Mouse (Mus musculus): Measurements from ENCODE around the gene St5. TPM values are rescaled to one million over a fixed set of nuclear protein-coding genes. Genes with fewer than 3 reads are reported as not detected.
A peak's percentile ranks its signal among the peaks of the same experiment; 100 is the strongest.

St5 gene
- polyA plus RNA-seq, 1 experiment from 2014 or later = 58.7 TPM

GRCm38 (mm10) chr7:109594845-109595531 lies 108.4 kb downstream of the St5 start:
- H3K27ac ChIP-seq = no peak overlapping the region
- H3K36me3 ChIP-seq = no peaks in the 10 kb centered on the region
- no peak overlapping the region for H3K9ac ChIP-seq
- ATAC-seq (ENCODE audit: insufficient read depth, low FRiP score, low read depth) = peak; percentile 70
- peaks cover 21% of the 10 kb centered on the region for H3K4me1 ChIP-seq
- no peaks in the 10 kb centered on the region for H3K27me3 ChIP-seq (replicated peaks)
- WGBS = 55% methylated on average over 2 of the region's 2 CpGs
- no peaks in the 10 kb centered on the region for H3K9me3 ChIP-seq
- no peak overlapping the region for H3K4me3 ChIP-seq (replicated peaks)
- H3K4me2 ChIP-seq = no peak overlapping the region

- ATAC-seq (ENCODE audit: insufficient read depth, low FRiP score, low read depth) = no peak
- no peak overlapping the region for H3K27ac ChIP-seq
- no peaks in the 10 kb centered on the region for H3K9me3 ChIP-seq
- no peak overlapping the region for H3K4me3 ChIP-seq (replicated peaks)
- no peak overlapping the region for H3K4me2 ChIP-seq
- H3K4me1 ChIP-seq = peaks cover 28% of the 10 kb centered on the region
- H3K9ac ChIP-seq = no peak overlapping the region
- no peaks in the 10 kb centered on the region for H3K36me3 ChIP-seq
- no peaks in the 10 kb centered on the region for H3K27me3 ChIP-seq (replicated peaks)
These were observed 109.4 kb downstream of the St5 start for GRCm38 (mm10) chr7:109593992-109594391.

- Histone ChIP-seq H3K27me3 (replicated peaks) (no peaks in the 10 kb centered on the region), H3K4me1 (peaks cover 28% of the 10 kb centered on the region), H3K36me3 (no peaks in the 10 kb centered on the region), H3K9me3 (no peaks in the 10 kb centered on the region), H3K4me2 (no peak overlapping the region), H3K27ac (no peak overlapping the region), H3K9ac (no peak overlapping the region), H3K4me3 (replicated peaks) (no peak overlapping the region)
- 24% methylated on average over 4 of the region's 4 CpGs for WGBS
- no peak for ATAC-seq (ENCODE audit: insufficient read depth, low FRiP score, low read depth)
These were observed 111.2 kb downstream of the St5 start for GRCm38 (mm10) chr7:109592184-109592583.

GRCm38 (mm10) chr7:109590576-109590975 lies 112.8 kb downstream of the St5 start:
- H3K4me2 ChIP-seq = no peak overlapping the region
- no peaks in the 10 kb centered on the region for H3K27me3 ChIP-seq (replicated peaks)
- no peaks in the 10 kb centered on the region for H3K9me3 ChIP-seq
- H3K4me1 ChIP-seq = peaks cover 28% of the 10 kb centered on the region
- no peaks in the 10 kb centered on the region for H3K36me3 ChIP-seq
- ATAC-seq (ENCODE audit: insufficient read depth, low FRiP score, low read depth) = no peak
- no peak overlapping the region for H3K9ac ChIP-seq
- H3K27ac ChIP-seq = no peak overlapping the region
- WGBS = 70% methylated on average over 2 of the region's 2 CpGs
- no peak overlapping the region for H3K4me3 ChIP-seq (replicated peaks)

GRCm38 (mm10) chr7:109588990-109589389 lies 114.4 kb downstream of the St5 start:
- Histone ChIP-seq H3K9ac (no peak overlapping the region), H3K4me2 (no peak overlapping the region), H3K9me3 (no peaks in the 10 kb centered on the region), H3K4me1 (peaks cover 28% of the 10 kb centered on the region), H3K27me3 (replicated peaks) (no peaks in the 10 kb centered on the region), H3K36me3 (no peaks in the 10 kb centered on the region), H3K4me3 (replicated peaks) (no peak overlapping the region), H3K27ac (0 out of 2 replicates have a peak overlapping the region, but pooled peaks have one; percentile 26)
- 61% methylated on average over 6 of the region's 6 CpGs for WGBS
- no peak for ATAC-seq (ENCODE audit: insufficient read depth, low FRiP score, low read depth)

- 62% methylated on average over 8 of the region's 8 CpGs for WGBS
- Histone ChIP-seq H3K9me3 (no peaks in the 10 kb centered on the region), H3K27ac (no peak overlapping the region), H3K4me2 (no peak overlapping the region), H3K36me3 (no peaks in the 10 kb centered on the region), H3K27me3 (replicated peaks) (no peaks in the 10 kb centered on the region), H3K4me1 (peaks cover 28% of the 10 kb centered on the region), H3K9ac (no peak overlapping the region), H3K4me3 (replicated peaks) (no peak overlapping the region)
- ATAC-seq (ENCODE audit: insufficient read depth, low FRiP score, low read depth) = no peak
These were observed 115.3 kb downstream of the St5 start for GRCm38 (mm10) chr7:109588145-109588544.

- no peaks in the 10 kb centered on the region for H3K36me3 ChIP-seq
- H3K9me3 ChIP-seq = no peaks in the 10 kb centered on the region
- H3K27ac ChIP-seq = no peak overlapping the region
- no peak overlapping the region for H3K4me2 ChIP-seq
- WGBS = 49% methylated on average over 1 of the region's 1 CpGs
- H3K4me1 ChIP-seq = peaks cover 12% of the 10 kb centered on the region
- no peak overlapping the region for H3K9ac ChIP-seq
- ATAC-seq (ENCODE audit: insufficient read depth, low FRiP score, low read depth) = no peak
- H3K4me3 ChIP-seq (replicated peaks) = no peak overlapping the region
- no peaks in the 10 kb centered on the region for H3K27me3 ChIP-seq (replicated peaks)
These were observed 118.9 kb downstream of the St5 start for GRCm38 (mm10) chr7:109584467-109584866.

- ATAC-seq (ENCODE audit: insufficient read depth, low FRiP score, low read depth) = no peak
- WGBS = 72% methylated on average over 4 of the region's 4 CpGs
- no peaks in the 10 kb centered on the region for H3K9me3 ChIP-seq
- no peak overlapping the region for H3K4me3 ChIP-seq (replicated peaks)
- H3K27me3 ChIP-seq (replicated peaks) = no peaks in the 10 kb centered on the region
- H3K4me2 ChIP-seq = no peak overlapping the region
- H3K4me1 ChIP-seq = peaks cover 34% of the 10 kb centered on the region
- peak overlapping the region; percentile 69; the same call in 1 of the 2 replicates for H3K27ac ChIP-seq
- H3K36me3 ChIP-seq = no peaks in the 10 kb centered on the region
- H3K9ac ChIP-seq = no peak overlapping the region
These were observed 122.9 kb downstream of the St5 start for GRCm38 (mm10) chr7:109580489-109580888.

GRCm38 (mm10) chr7:109579585-109580307 lies 123.7 kb downstream of the St5 start:
- H3K27ac ChIP-seq = peak overlapping the region; percentile 69
- H3K4me1 ChIP-seq = peaks cover 34% of the 10 kb centered on the region
- H3K36me3 ChIP-seq = no peaks in the 10 kb centered on the region
- H3K9ac ChIP-seq = no peak overlapping the region
- 61% methylated on average over 6 of the region's 6 CpGs for WGBS
- no peaks in the 10 kb centered on the region for H3K27me3 ChIP-seq (replicated peaks)
- ATAC-seq (ENCODE audit: insufficient read depth, low FRiP score, low read depth) = no peak
- H3K4me3 ChIP-seq (replicated peaks) = no peak overlapping the region
- H3K4me2 ChIP-seq = no peak overlapping the region
- no peaks in the 10 kb centered on the region for H3K9me3 ChIP-seq

- peak overlapping the region; percentile 69 for H3K27ac ChIP-seq
- H3K4me2 ChIP-seq = no peak overlapping the region
- H3K36me3 ChIP-seq = no peaks in the 10 kb centered on the region
- no peak overlapping the region for H3K4me3 ChIP-seq (replicated peaks)
- WGBS = 40% methylated on average over 2 of the region's 2 CpGs
- H3K4me1 ChIP-seq = peaks cover 34% of the 10 kb centered on the region
- ATAC-seq (ENCODE audit: insufficient read depth, low FRiP score, low read depth) = no peak
- no peaks in the 10 kb centered on the region for H3K27me3 ChIP-seq (replicated peaks)
- no peak overlapping the region for H3K9ac ChIP-seq
- no peaks in the 10 kb centered on the region for H3K9me3 ChIP-seq
These were observed 124.4 kb downstream of the St5 start for GRCm38 (mm10) chr7:109578880-109579584.

GRCm38 (mm10) chr7:109576321-109577314 lies 126.8 kb downstream of the St5 start:
- Histone ChIP-seq H3K36me3 (no peaks in the 10 kb centered on the region), H3K4me3 (replicated peaks) (no peak overlapping the region), H3K9me3 (no peaks in the 10 kb centered on the region), H3K4me2 (no peak overlapping the region), H3K9ac (no peak overlapping the region), H3K27me3 (replicated peaks) (no peaks in the 10 kb centered on the region), H3K4me1 (peaks cover 34% of the 10 kb centered on the region), H3K27ac (peak overlapping the region; percentile 77)
- ATAC-seq (ENCODE audit: insufficient read depth, low FRiP score, low read depth) = no peak; the same call in 1 of the 2 replicates
- 39% methylated on average over 11 of the region's 11 CpGs for WGBS

Measured in stomach, embryonic 15.5 days (tissue).